ENCODE assay signal across 25 mouse cellular contexts in genomic region chr2:140778212-140778611, GRCm38 (mm10).
DNase-seq lines count a peak whose midpoint lies in the region; ATAC-seq and TF ChIP-seq lines count a peak whose summit lies in the region.
"Had no signal": no experiment of that assay in that cellular context is flagged by ENCODE, and none has a peak within 500 bp of the region (broad histone marks: within the 10 kb centered on the region; RNA-seq: fewer than 3 reads in every experiment).

No protein-coding gene starts in this region.

- no peak for TF ChIP-seq POLR2A in bone marrow, adult 2 months (IDR thresholded peaks at IDR 0.05; ENCODE audit: borderline replicate concordance, control insufficient read depth, low read depth, low read length)

- no peak overlapping the region for H3K27ac ChIP-seq in bone marrow, adult 2 months (ENCODE audit: control insufficient read depth, insufficient read depth, low read depth, low read length, poor library complexity)
- H3K27ac ChIP-seq in liver, postnatal 0 days (ENCODE audit: low read depth) = no peak overlapping the region
- H3K27ac ChIP-seq in hindbrain, embryonic 16.5 days (ENCODE audit: low read depth, low read length) = no peak overlapping the region
- H3K27ac ChIP-seq: limb, embryonic 12.5 days; midbrain, embryonic 13.5 days; neural tube, embryonic 12.5 days had no signal

- peak overlapping the region; percentile 26 for H3K4me3 ChIP-seq in bone marrow, adult 2 months (replicated peaks; ENCODE audit: control insufficient read depth, low read depth, low read length)
- H3K4me3 ChIP-seq in liver, postnatal 0 days (ENCODE audit: low read depth, low read length) = no peak overlapping the region
- H3K4me3 ChIP-seq in hindbrain, embryonic 16.5 days (ENCODE audit: low read length) = no peak overlapping the region
- H3K4me3 ChIP-seq: limb, embryonic 12.5 days; midbrain, embryonic 13.5 days; neural tube, embryonic 12.5 days had no signal

- H3K27me3 ChIP-seq in liver, postnatal 0 days (ENCODE audit: insufficient read depth, low read length) = no peaks in the 10 kb centered on the region
- H3K27me3 ChIP-seq in hindbrain, embryonic 16.5 days (replicated peaks; ENCODE audit: control insufficient read depth, insufficient read depth, low read length) = no peaks in the 10 kb centered on the region
- H3K27me3 ChIP-seq: CH12.LX; limb, embryonic 12.5 days; midbrain, embryonic 13.5 days; neural tube, embryonic 12.5 days had no signal

- peak; percentile 94 for ATAC-seq in common myeloid progenitor, adult 5-6 weeks (replicated peaks; ENCODE audit: low read depth, poor library complexity, severe bottlenecking)
- ATAC-seq in liver, postnatal 0 days = no peak
- ATAC-seq in monocyte, adult 5-6 weeks (replicated peaks; ENCODE audit: insufficient number of reproducible peaks, low FRiP score, low TSS enrichment, poor library complexity, severe bottlenecking) = peak; percentile 51; the same call in 1 of the 2 replicates
- ATAC-seq in hindbrain, embryonic 16.5 days = no peak
- ATAC-seq: activated CD4-positive, CD25-positive, alpha-beta regulatory T cell, adult 4 months; forebrain, embryonic 14.5 days; midbrain, embryonic 13.5 days had no signal

- no peak for DNase-seq in liver, postnatal 0 days
- no peak for DNase-seq in heart, postnatal 4 days
- DNase-seq in layer of hippocampus, adult 9-10 months (ENCODE audit: low spot score) = no peak
- DNase-seq: adrenal gland, adult 8-10 months; B cell, adult 2 months; cerebellum, adult 8-10 months; cerebellum, postnatal 36 days; gastrocnemius, postnatal 10 days; heart, adult 11 months; kidney, adult 8-10 months; kidney, postnatal 10 days; lung, adult 2 months; right cerebral cortex, postnatal 25 days had no signal

- no peaks in the 10 kb centered on the region for H3K4me1 ChIP-seq in bone marrow, adult 2 months (ENCODE audit: control insufficient read depth, insufficient read depth, low read length)
- H3K4me1 ChIP-seq in liver, postnatal 0 days (ENCODE audit: insufficient read depth) = peaks cover 19% of the 10 kb centered on the region
- H3K4me1 ChIP-seq in hindbrain, embryonic 16.5 days (ENCODE audit: control insufficient read depth, insufficient read depth, low read depth, low read length) = no peaks in the 10 kb centered on the region
- H3K4me1 ChIP-seq: limb, embryonic 12.5 days; midbrain, embryonic 13.5 days; neural tube, embryonic 12.5 days had no signal

- TF ChIP-seq CTCF in bone marrow, adult 2 months (IDR thresholded peaks at IDR 0.05; ENCODE audit: control insufficient read depth, insufficient read depth, low read length) = no peak
- TF ChIP-seq CTCF in liver, postnatal 0 days (IDR thresholded peaks at IDR 0.05; ENCODE audit: low read depth) = no peak

- no peak overlapping the region for H3K9ac ChIP-seq in liver, postnatal 0 days (replicated peaks)
- H3K9ac ChIP-seq in hindbrain, embryonic 16.5 days (ENCODE audit: low read depth, low read length) = no peak overlapping the region
- H3K9ac ChIP-seq: limb, embryonic 12.5 days; midbrain, embryonic 13.5 days; neural tube, embryonic 12.5 days had no signal

- H3K9me3 ChIP-seq in liver, postnatal 0 days (ENCODE audit: low read length) = no peaks in the 10 kb centered on the region
- H3K9me3 ChIP-seq in hindbrain, embryonic 16.5 days (ENCODE audit: control insufficient read depth, low read length) = no peaks in the 10 kb centered on the region
- H3K9me3 ChIP-seq: limb, embryonic 12.5 days; midbrain, embryonic 13.5 days; neural tube, embryonic 12.5 days had no signal

- H3K4me2 ChIP-seq in liver, postnatal 0 days (ENCODE audit: low read depth, low read length) = peak overlapping the region; percentile 7; the same call in 1 of the 2 replicates
- H3K4me2 ChIP-seq in hindbrain, embryonic 16.5 days (ENCODE audit: low read length) = no peak overlapping the region
- H3K4me2 ChIP-seq: heart, embryonic 11.5 days; limb, embryonic 12.5 days; midbrain, embryonic 13.5 days; neural tube, embryonic 12.5 days had no signal

- TF ChIP-seq EP300 in liver, postnatal 0 days (IDR thresholded peaks at IDR 0.05; ENCODE audit: low read depth) = no peak

- 14% methylated on average over 13 of the region's 13 CpGs for WGBS in bone marrow, adult 2 months
- 39% methylated on average over 13 of the region's 13 CpGs for WGBS in liver, postnatal 0 days (ENCODE audit: insufficient replicate concordance)
- 88% methylated on average over 13 of the region's 13 CpGs for WGBS in hindbrain, embryonic 16.5 days

- no peaks in the 10 kb centered on the region for H3K36me3 ChIP-seq in liver, postnatal 0 days (replicated peaks; ENCODE audit: insufficient read depth, low read length)
- no peaks in the 10 kb centered on the region for H3K36me3 ChIP-seq in hindbrain, embryonic 16.5 days (ENCODE audit: control insufficient read depth, insufficient read depth, low read length)
- H3K36me3 ChIP-seq: G1E; limb, embryonic 12.5 days; midbrain, embryonic 13.5 days; neural tube, embryonic 12.5 days had no signal

Comparison
In these comparisons a context has a peak if more than half of its experiments do, and no peak if none do; other contexts are left out.
1. ATAC-seq: peak in common myeloid progenitor, adult 5-6 weeks (single experiment) and monocyte, adult 5-6 weeks (single experiment); none in liver, postnatal 0 days (single experiment) and hindbrain, embryonic 16.5 days (single experiment).